Mouse (Mus musculus): ENCODE data around the gene Btg4. TPM values are rescaled to one million over a fixed set of nuclear protein-coding genes. Genes with fewer than 3 reads are reported as not detected.

Btg4 gene
- total RNA-seq (2021), result not detected

DNA sequence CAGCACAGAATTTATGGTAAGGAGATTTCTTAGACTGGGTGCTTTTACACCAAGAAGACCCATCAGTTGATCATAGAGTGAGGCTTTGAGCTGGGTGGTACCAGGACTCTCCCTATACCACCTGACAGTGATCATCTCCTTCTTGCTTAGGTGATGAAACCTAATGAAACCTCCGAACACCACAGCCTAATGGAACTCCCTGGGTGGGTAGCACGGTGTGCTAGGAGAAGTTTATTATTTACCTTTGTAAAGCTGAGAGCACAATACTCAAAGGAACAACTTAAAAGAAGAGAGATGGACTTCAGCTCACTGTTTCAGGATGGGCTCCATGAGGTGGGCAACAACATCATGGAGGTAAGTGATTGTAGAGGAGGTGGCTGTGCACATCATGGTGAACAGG, at the start of gene Btg4:
Gene Btg4 (plus strand): TSS at position 301 of the 400 bp plus-strand sequence.
- no peak for DNase-seq (ENCODE audit: low spot score in 2 of 2)
- intact Hi-C loops (cut with DNase I), result no loop called here

DNA sequence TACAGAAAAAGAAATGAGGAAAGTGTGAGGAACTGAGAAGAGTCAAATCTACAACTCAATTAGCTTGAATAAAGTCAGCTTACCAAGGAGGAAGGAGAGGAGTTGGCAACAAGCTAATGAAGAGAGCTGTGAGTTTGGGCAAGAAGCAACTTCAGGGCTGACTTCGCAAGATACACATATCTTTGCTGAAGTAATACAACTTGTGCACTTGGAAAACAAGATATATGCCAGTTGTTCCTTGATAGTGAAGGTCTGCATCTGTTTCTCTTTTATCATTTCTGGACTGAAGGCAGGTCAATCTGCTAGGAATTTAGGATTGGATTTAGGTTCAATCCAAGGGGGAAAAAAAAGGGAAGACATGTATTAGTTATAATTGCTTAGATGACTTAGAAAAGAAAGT, 47.1 kb upstream of the Btg4 start:
- DNase-seq (ENCODE audit: low spot score in 2 of 2), result no peak
- intact Hi-C loops (cut with DNase I), result loop anchor here (5.0 kb wide), 1 partner anchor 124 kb away; no protein-coding TSS in a partner anchor

DNA sequence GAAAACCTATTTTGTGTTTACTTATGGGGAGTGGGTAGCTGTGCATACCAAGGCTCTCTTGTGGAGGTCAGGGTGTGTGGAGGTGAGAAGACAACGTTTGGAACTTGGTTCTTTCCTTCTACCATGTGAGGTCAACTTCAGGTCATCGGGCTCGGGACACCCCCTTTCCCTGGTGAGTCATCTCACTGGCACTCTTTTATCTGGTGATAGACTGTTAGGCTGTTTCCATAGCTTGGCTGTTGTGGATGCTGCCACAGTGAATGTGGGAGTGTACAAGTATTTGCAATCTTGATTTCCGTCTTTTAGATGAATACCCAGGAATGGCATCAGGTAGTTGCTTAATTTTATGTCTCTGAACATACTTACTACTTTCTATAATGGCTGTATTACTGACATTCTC, 45.0 kb upstream of the Btg4 start:
- intact Hi-C loops (cut with DNase I), result no loop called here
- DNase-seq (ENCODE audit: low spot score in 2 of 2), result no peak

DNA sequence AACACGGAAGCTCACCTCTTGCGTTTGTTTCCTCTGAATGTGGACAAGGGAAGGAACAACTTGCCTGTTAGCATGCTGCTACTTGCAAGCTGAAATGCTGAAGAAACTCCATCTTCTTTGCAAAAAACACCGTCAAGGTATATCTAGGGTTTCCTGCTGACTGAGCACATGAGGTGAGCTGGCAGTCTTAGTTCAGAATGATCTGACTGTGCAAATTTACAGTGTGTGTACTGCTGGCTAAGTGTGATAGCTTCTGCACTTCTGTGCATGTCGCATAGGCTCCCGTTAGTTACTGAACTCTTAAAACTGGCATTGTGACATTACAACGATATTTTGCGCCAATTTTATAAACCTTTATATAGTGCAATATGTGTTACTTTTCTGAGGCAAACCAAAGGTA, 41.0 kb upstream of the Btg4 start:
- DNase-seq (ENCODE audit: low spot score in 2 of 2), result no peak
- intact Hi-C loops (cut with DNase I), result no loop called here

DNA sequence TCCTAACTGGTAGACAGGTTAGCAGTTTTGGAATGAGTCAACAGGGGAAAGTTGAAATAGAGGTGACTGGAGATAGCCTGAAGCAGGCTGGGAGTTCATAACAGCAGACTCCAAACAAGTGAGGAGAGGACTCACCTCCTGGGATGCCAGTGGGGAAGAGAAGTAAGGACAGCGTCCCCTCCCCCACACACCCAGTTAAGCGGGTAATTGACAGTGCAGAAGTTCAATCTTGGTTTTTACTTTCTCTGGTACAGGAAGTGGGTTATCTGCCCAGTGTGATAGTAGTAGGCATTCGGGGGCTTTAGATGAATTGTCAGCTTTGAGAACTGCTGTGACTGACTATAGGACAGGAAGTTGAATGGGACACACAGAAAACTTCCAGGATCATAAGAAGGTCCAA, 40.4 kb upstream of the Btg4 start:
- intact Hi-C loops (cut with DNase I), result no loop called here
- no peak for DNase-seq (ENCODE audit: low spot score in 2 of 2)

DNA sequence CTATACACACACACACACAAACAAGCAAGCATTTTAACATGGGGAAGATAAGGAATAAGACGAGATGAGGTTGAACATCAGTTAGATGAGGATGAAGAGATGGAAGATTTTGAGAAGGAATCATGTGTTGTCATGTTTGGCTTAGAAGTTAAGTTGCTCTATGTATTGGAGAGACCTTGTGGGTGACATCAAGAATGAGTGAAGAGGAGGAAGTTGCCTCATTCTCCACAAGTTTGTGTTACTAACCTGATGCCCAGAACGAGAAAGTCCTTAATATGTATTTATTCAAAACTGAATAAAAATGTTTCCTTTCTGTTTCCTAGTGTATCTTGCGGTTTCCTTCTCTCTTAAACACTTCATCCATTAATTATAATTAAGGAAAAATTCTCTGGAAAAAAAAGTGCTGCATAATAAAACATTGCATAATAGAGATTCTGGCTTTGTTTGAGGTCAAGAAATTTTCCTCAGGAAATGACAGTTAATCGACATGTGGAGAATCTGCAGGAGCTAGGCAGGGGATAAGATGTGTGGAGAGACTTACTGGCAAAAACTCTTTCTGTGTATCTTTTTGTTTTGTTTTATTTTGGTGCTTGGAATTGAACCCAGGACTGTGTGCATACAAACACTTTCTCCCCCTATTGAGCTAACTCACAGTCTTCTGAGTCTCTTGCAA, 39.4 kb upstream of the Btg4 start:
- DNase-seq (ENCODE audit: low spot score in 2 of 2), result no peak
- intact Hi-C loops (cut with DNase I), result no loop called here

DNA sequence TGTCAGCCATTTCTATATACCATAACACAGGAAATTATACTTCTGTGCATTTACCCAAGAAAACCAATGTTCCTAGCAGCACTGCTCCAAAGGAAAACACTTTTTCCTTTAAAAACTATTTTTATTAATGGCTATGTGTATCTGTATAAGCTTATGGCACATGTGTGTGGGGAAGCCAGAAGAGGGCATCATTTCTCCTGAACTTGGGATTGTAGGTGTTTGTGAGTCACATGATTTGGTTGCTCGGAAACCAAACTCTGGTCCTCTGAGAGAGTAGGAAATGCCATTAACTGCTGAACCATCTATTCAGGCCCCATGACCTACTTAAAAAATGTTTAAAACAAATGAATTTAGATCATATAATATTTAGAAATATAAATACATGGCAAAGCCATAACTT, 33.7 kb upstream of the Btg4 start:
- intact Hi-C loops (cut with DNase I), result no loop called here
- no peak for DNase-seq (ENCODE audit: low spot score in 2 of 2)

DNA sequence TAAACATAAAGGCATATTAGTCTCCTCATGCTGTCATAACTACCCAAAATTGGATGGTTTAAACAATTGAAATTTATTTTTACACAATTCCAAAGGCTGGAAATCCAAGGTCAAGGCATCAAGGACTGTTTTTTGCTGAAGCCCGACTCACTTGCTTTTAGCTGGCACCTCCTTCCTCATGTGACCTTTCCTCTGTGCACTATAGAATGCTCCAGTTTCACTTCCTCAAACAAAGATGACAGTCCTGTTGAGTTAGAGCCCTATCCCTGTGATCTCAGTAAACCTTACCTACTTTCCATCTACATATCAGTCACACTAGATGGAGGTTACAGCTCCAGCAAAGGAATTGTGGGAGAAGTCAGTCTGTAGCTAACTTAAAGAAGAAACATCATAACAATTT, 30.6 kb upstream of the Btg4 start:
- DNase-seq (ENCODE audit: low spot score in 2 of 2), result no peak
- intact Hi-C loops (cut with DNase I), result no loop called here

DNA sequence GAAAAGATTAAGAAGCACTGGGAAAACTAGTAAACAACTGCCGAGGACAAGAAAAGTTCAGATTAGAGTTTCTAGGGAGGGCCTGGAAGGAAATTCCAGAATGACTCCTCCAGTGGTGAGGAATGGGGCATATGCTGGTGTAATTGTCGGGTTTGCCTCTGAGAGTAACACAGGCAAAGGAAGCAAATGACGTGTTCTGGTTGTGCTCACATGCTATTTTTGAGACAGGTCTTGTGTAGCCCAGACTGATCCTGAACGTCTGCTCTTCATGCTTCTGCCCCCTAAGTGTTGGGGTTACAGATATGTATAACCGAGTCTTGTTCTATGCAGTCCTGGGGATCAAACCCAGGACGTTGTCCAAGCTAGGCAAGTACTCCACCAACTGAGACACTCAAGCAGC, 29.1 kb upstream of the Btg4 start:
- intact Hi-C loops (cut with DNase I), result no loop called here
- no peak for DNase-seq (ENCODE audit: low spot score in 2 of 2)

DNA sequence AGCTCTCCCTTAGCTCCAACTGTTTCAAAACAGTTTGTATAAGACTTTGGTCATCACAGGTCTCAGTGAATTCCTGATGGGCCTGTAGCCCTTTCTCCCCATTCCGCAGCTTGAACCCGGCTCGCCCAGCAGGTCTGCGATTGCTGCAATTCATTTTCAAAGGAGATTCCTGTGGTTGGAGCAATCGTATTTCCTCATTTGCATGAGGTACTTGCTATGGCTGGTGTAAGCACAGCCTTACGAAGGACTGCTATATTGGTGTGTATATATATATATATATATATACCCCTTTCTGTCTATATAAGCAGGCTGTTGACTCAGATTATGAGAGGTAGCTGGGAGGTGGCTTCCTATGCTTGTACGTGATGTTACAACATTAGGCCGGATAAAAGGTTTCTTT, 28.4 kb upstream of the Btg4 start:
- no peak for DNase-seq (ENCODE audit: low spot score in 2 of 2)
- intact Hi-C loops (cut with DNase I), result no loop called here

DNA sequence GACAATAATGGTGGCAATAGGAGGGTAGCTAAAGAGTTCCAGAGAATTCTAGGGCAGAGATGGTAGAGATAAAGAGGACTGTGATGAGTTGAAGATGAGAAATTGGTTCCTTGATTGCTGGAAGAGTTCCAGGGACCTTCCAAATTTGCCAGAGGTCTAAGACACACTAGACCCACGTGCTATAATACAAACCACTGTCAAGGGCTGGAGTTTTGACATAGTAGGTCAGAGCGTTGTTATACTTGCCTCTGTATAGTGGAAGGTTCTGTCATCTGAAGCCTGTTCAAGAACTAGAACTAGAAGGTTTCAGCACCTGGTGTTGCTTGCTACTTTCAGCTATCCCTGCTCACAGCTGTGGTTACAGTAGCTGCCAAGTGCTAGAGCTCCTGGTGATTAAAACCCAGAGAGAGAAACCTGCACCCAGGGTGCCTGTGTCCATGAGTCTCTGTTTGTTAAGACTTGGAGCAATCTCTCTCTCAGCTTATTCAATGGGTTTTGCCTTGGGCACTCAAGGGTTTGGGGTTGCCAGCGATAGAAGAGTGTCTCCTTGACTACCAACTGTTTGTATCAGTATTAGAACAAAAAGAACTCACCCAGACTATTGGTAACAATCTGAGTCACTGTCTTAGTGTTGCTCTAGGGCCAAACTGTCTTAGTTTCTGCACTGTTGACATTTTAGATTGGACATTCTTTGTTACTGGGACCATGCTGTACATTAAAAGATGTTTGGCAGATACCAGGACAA, 27.7 kb upstream of the Btg4 start:
- no peak for DNase-seq (ENCODE audit: low spot score in 2 of 2)
- intact Hi-C loops (cut with DNase I), result no loop called here

DNA sequence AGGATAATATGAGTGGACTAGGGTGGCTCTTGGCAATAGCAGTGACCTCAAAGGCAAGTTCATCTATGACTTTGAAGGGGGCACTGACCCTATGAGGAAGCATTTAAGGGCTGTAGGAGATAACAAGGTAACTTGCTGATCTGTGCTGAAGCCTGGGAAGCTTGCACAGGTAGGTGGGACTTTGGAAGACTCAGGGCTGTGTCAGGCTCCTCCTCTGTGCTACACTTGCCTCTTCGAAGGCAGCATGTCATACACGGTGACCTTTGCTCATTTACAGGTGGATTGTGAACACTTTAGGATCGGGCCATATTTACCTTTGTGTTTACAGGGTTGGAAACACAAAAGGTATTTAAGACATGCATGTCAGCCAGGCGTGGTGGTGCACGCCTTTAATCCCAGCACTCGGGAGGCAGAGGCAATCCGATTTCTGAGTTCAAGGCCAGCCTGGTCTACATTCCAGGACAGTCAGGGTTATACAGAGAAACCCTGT, 19.2 kb upstream of the Btg4 start:
- intact Hi-C loops (cut with DNase I), result no loop called here
- no peak for DNase-seq (ENCODE audit: low spot score in 2 of 2)

DNA sequence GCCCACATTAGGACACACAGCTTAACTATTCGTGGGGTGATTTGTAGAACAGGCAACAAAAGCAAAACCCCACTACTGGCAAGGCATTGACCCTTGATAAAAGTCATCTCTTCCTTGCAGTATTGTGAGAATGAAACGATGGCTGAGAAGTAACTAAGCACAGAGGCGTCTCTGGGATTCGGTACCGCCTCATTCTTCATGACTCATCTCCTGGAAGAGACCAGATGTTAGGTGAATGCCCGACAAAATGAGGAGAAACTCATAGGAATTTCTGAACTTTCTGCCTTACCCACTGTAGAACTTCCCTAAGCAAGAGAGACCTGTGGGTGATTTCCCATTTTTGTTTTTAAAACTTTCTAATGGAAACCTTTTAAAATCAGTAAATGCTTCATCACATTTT, 18.6 kb upstream of the Btg4 start:
- intact Hi-C loops (cut with DNase I), result no loop called here
- DNase-seq (ENCODE audit: low spot score in 2 of 2), result peak in 1 of 2 experiments; percentile 28

DNA sequence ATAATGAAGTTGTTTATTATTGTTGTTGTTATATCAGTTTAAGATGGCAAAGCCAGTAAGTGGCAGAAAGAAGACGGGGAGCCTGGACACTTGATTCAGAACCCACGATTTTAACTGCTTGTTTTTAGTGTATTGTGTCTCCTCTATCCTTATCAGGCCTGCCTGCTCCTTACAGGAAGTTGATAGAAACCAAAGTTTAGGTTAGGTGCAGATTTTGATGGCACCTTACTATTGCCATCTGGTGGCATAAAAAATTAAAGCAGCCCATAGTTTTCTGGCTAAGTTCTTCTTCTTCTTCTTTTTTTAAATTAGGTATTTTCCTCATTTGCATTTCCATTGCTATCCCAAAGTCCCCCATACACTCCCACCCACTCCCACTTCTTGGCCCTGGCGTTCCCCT, 8.5 kb upstream of the Btg4 start:
- intact Hi-C loops (cut with DNase I), result loop anchor here (5.0 kb wide), 2 partner anchors 205 to 250 kb away; partner anchors contain the start of gene Ppp2r1b
- DNase-seq (ENCODE audit: low spot score in 2 of 2), result peak in 1 of 2 experiments; percentile 23

DNA sequence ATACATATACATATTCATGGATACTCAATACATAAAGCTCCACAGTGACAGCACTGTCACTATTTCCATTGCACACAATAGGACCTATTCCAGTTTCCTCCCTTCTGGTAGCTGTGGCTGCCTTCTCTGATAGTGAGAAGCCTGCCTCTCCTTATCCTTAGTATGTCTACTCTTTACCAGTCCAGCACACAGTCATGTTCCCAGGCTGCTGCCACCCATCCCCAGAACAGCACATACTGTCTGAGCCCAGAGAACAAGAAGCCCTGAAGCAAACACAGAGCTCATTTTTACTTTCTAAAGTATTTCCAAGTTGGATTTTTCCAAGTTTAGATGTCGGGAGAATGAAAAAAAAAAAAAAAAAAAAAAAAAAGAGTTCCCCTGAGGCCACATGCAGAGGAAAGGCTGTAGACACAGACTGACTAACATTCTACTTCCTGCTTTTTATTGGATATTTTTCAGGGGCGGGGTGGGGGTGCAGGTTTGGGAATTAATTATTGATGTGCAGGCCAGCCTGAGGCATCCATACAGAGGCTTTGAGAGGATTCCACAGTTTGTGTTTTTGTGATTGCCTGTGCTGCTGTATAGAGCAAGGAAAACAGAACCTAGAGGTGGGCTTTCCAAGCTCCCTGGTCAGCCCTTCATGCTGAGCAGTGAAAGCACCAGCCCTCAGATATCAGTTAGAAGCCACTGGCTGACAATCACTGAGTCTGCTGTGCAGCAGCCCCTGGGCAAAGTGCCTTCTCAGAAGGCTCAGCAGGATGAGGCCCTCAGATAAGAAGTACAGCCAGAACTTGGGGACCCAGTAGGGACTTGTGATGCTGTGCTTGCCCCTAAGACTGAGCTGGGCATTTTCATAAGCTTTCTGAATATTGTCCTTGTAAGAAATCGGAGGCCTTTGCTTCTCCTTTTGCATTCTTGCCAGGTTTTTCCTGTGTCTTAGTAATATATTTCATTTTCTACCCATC, 4.1 kb upstream of the Btg4 start:
- intact Hi-C loops (cut with DNase I), result no loop called here
- DNase-seq (ENCODE audit: low spot score in 2 of 2), result peak in 1 of 2 experiments; percentile 39

DNA sequence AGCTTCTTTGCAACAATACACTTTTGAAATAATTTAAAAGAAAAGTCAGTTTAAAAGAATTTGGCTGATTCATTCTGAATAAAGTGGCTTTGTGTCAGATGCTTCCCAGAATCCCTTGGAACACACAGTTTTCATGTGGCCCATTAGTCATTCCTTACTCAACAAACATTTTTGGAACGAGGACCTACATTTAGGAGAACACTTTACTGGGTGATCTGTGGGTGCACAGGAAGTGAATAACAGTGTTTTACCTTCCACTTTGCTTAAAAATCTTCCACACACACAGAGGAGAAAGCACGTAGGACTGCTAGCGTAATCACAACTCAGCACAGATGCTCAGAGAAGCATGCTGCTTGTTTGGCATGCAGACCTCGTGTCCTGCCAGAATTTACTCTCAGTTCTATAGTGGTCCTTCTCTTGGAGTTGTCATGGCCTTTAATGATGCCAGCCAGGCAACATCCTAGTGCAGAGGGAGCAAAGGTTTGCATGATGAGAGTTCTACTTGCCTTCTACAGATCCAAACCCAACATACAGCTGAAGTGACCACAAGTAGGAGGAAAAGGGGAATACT, 1.7 kb upstream of the Btg4 start:
- peak; percentile 17 to 89 for DNase-seq (ENCODE audit: low spot score in 2 of 2)
- intact Hi-C loops (cut with DNase I), result loop anchor here (1.0 kb wide), 1 partner anchor 50 kb away; the partner anchor contains the start of gene Sik2

DNA sequence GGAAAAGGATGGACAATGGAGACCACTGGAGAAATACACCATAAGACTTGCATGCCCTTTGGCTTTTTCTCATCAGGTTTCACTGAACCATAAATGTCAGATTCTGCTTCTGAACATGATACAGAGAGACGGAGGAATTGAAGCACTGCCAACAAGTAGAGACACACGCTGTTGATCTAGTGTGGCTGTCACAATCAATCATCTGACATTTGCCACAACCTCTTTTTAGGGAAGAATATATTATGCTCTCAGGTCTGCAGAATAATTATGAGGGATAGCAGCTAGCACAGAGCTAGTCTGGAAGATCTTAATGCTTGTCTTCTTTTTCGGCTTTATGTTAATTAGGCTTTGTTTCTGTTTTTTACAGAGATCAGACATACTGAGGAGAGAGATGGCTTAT, 7.5 kb downstream of the Btg4 start:
- intact Hi-C loops (cut with DNase I), result loop anchor here (5.0 kb wide), 1 partner anchor 69 kb away; no protein-coding TSS in a partner anchor
- no peak for DNase-seq (ENCODE audit: low spot score in 2 of 2)

DNA sequence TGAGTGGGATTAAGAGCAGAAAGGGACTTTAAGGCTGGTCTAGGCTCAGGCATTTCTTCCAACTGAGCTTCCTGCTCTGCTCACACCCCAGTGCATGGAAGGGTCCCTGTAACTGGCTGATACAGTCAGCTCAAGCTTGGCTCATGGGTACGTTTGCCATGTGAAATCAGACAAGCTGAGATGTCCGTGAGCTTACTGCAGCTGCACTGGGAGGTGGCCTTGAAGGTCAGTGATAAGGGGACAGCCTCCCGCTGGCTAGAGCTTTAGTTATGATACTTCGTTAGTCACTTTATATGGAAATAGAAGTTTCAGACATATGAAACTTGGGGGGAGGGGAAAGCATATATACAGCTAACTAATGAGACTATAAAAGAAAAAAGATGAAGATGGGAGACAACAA, 10.1 kb downstream of the Btg4 start:
- intact Hi-C loops (cut with DNase I), result no loop called here
- no peak for DNase-seq (ENCODE audit: low spot score in 2 of 2)

DNA sequence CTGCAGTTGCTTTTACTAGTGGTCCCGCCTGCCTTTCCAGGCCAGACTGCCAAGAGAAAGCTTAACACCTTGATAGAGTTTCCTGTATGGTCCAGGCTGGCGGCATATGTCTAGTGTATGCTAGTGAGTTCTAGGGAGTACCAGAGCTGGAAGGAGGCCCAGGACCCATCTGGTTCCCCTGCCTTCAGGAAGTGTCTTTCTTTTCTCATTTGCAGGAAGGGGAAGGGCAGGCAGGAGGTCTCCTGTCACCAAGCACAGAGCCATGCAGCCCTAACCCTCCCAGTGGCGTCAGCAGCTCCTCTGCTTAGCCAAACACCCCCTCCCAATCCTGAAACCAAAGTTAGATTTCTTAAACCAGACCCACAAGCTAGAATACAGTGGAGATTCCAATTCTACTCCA, 15.1 kb downstream of the Btg4 start:
- DNase-seq (ENCODE audit: low spot score in 2 of 2), result peak in 1 of 2 experiments; percentile 22
- intact Hi-C loops (cut with DNase I), result no loop called here

All from left cerebral cortex, postnatal 25 days (tissue).